Mouse (Mus musculus) cerebellum, adult (tissue): Measurements from ENCODE around the gene D7Ertd443e.

Source experiments
- ATAC-seq: cut with Nextera tagmentation; 2 replicates; pipeline ENCODE4 v1.9.2; 2017; ENCODE audit warnings: mild to moderate bottlenecking, moderate library complexity, mixed read lengths; ENCODE audit not compliant: insufficient number of reproducible peaks, low FRiP score, low TSS enrichment

Gene D7Ertd443e

DNA sequence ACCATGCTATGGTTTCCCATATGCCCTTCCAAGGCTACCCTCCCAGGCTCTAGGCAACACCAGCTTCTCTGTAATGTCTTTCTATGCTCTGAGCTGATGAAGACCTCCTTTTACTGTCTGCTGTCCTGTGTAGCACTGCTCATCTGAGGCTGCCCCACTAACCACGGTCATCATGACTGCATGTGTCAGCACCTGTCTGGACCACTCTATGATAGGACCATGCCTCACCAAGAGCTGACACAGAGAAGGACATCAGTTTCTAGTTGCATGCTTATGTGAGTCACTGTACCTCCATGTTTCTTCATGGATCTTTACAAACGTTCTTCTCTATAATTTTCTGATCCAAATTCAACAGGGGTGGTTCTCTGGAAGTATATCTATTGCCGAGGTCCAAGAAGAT is 154.8 kb downstream of the D7Ertd443e start:
- no peak for ATAC-seq

- ATAC-seq, result no peak
These were observed 155.6 kb downstream of the D7Ertd443e start for GRCm38 (mm10) chr7:134229899-134230298.

DNA sequence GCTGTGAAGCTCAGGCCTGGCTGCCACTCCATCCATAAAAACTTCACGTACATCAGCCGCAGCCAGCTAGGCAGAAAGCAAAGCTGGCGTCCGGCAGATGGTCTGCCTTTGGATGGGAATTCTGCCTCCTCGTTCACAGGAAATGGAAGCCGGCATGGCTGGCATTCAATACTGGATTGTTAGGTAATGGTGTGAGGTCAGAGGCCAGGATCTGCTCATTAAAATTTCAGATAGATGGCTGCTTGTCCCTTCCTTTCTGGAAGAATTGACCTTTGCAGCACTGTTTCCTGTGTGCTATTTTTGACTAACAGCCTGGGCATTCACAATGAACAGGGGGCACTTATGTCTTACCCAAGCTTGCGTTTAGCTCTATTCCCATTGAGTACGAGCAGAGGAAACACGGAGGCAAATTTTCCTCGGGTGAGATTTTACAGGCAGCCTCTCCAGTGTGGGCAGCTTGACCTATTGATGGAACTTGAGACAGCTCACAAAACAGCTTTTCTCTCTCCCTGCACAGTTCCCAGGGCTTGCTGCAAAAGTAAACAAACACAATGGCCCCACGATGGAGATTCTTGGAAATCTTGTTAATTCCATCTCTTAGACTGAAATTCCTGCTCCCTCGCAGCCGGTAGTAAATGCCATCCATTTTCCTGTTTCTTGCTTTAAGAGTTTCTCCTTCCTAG is 157.5 kb downstream of the D7Ertd443e start:
- ATAC-seq, result no peak

GRCm38 (mm10) chr7:134227101-134227500 is 158.4 kb downstream of the D7Ertd443e start:
- no peak for ATAC-seq

GRCm38 (mm10) chr7:134226231-134226630 is 159.2 kb downstream of the D7Ertd443e start:
- ATAC-seq, result no peak

DNA sequence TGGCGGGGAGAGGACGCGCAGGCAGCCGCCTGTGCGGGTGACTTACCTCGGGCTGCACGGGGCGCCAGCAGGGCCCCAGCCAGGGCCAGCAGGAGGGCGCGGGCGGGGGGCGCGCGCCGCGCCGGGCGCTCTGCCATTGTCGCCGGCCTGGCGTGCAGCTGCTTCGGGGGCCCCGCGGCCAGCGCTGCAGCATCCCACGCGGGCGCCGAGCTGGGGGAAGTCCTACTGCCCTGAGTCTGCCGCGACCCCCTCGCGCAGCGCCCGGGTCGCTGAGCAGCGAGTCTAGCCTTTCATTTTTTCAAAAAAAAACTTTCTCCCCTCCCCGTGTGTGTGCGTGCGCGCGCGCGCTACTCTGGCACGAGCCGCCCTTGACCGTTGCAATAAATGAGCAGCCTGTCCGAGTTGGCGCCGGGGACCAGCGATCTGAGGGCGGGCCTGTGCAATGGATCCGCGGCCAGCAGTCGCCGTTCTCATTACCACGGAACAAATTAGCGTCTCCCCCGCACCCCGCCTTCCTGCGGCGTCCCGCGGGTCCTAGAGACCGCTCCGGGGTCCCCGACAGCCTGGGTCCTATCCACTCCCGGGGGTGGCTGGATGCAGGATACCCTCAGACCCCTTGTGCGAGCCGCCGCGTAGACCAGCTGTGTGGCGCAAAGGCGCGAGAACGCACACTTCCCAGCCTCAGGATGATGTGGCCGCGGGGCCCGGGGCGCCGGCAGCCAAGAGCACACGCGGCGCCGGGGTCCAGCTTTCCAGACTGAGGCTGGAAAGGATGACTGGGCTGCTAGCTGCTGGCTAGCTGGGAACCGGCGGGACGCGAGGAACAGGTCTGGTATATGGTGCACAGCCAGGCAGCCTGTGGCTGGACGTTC is 160.5 kb downstream of the D7Ertd443e start:
- no peak for ATAC-seq

GRCm38 (mm10) chr7:134224421-134224740 is 161.1 kb downstream of the D7Ertd443e start:
- ATAC-seq, result no peak

- no peak for ATAC-seq
These were observed 161.9 kb downstream of the D7Ertd443e start for GRCm38 (mm10) chr7:134223444-134224161.
